Mouse (Mus musculus): ENCODE data around the gene Timm10.
"Not testable (repeated sequence)": the region's sequence is repeated elsewhere in the genome, so short reads cannot be mapped to it uniquely, and the experiment has no call there.

Timm10 gene

DNA sequence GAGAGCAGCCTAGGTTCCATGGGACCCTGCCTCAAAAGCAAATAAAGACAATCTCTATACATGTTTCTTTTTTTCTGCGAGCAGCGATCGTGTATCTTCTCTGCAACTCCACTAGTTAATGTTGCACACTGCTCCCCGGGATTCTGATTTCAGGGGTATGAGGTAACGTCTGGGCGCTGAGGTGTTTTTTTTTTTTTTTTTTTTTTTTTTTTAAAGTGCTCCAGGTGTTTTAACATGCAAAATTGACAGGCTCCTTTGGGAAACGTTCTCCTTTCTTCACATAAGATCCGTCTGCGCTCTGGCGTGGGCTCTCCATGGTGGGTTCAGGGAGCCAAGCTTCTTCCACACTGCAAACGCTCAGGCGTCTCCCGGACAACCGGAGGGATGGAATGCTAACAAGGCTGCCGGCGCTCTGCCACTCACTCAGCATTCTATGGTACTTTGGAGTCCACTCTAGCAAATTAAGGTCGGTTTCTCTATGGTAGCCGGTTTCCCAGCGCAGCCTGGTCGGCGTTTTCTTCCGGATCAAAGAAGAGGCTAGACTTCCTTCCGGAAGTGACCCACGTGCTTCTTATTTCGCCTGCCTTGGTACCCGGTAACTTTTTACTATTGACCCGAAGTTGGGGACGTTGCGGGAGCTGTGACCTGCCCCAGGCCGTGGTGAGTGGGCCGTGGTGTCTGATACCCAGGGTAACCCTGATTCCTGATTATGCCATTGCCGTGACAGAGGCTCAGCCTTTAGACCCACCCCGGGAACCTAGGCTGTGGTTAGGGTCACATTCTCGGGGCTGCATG lies at the start of gene Timm10:
Gene Timm10 (plus strand): TSS at position 510 of the 795 bp plus-strand sequence.
- peak; percentile 97 for DNase-seq (ENCODE audit: low read depth)

DNA sequence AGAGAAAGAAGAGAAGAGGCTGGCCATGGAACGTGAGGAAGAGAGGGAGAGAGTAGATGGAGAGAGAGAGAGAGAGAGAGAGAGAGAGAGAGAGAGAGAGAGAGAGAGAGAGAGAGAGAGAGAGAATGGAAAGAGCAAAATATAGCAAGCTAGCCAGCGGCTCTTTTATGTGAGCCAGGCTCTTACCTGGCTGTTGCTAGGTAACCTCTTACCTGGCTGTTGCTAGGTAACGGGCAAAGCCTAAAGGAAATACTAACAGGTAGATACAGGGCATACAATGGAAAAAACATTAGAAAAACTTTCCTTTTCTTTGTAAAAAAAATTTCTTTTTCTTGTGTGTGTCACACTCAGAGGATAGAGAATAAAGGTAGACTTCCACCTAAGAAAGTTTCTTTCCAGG lies 49.1 kb upstream of the Timm10 start:
- no peak for DNase-seq (ENCODE audit: low read depth)

GRCm38 (mm10) chr2:84779210-84779609 lies 47.6 kb upstream of the Timm10 start:
- DNase-seq (ENCODE audit: low read depth): peak; percentile 64

GRCm38 (mm10) chr2:84783315-84783714 lies 43.5 kb upstream of the Timm10 start:
- DNase-seq (ENCODE audit: low read depth): peak; percentile 69

DNA sequence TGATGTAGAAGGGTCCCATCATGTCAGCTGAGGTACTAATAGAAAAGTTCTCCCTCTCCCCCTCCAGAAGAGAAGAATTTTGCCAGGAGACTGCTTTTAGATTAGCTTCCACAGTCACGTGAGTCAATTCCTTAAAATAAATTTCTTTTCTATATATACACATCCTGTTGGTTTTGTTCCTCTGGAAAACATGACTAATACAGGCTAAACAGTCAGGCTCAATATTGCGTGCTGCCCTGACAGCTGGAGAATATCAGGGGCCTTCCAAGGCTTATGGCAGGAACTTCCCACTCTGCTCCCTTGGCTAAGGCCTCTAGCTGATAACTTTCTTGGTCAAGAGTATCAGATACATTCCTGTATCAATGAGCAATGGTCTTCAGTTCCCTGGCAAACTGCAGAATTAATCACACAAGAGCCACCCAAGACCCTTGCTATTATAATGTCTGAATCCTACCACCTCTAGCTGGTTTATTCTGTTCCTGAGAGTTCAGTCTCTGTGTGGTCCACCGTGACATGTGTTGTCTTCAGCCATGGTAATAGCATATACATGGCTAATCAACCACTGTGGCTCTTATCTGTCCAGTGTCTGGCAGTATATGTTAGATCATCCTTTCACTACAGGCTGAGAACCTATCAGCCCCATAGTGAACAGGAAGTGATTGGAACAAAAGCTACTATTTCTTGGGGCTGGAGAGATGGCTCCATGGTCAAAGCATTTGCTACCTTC lies 42.8 kb upstream of the Timm10 start:
- DNase-seq (ENCODE audit: low read depth): peak; percentile 51

DNA sequence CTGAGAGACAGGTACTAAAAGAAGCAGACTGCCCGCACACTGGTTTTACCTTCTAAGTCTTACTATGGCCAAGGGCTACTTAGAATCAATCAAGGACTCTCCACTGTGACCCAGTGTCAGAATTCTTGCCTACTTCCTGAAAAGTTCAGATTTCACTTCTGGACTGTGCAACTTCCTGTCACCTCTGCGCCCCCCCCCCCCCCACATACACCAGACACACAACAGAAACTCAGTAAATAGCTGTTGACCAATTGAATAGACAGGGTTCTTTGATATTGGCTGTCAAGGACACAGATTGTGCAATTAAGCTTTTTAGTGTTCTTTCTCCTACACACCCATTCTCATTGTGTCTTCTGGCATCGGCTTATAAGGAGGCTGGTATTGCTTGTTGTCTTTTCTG lies 38.5 kb upstream of the Timm10 start:
- no peak for DNase-seq (ENCODE audit: low read depth)

DNA sequence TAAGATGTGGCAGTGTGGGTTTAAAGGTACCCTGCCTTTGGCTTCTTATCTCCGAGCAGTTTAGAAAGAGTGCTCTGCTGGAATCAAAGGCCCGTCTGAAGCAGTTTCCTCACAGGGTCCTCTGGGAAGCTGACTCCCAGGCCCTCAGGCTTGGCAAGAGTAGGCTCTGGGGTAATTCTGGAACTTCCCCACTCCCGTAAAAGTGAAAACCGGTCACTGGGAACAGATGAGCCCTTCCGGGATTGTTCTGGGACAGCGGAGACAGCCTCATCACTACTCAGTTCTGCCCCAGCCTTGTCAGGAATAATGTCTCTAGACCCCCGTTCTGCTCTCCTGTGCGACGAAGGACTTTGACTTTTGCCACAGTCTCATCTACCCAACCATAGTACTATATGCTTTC lies 36.4 kb upstream of the Timm10 start:
- DNase-seq (ENCODE audit: low read depth): no peak

DNA sequence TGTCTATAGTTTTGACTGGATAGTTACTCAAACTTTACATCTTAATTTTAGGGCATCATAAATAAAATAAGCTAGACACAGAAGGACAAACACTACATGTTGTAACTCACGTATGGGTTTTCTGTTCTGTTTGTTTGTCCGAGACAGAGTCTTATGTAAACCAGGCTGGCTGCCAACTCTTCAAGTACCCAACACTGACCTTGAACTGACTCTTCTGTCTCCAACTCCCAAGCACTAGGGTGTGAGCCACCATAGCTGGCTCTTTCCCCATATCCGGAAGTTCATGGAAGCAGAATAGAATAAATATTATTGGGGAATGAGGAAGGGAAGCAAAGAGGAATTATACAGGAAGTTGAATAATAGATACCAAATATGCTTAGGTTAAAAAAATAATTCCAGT lies 34.3 kb upstream of the Timm10 start:
- DNase-seq (ENCODE audit: low read depth): peak; percentile 35

- no peak for DNase-seq (ENCODE audit: low read depth)
Measured at GRCm38 (mm10) chr2:84793154-84793553, 33.6 kb upstream of the Timm10 start.

- peak; percentile 73 for DNase-seq (ENCODE audit: low read depth)
Measured at GRCm38 (mm10) chr2:84793871-84794270, 32.9 kb upstream of the Timm10 start.

DNA sequence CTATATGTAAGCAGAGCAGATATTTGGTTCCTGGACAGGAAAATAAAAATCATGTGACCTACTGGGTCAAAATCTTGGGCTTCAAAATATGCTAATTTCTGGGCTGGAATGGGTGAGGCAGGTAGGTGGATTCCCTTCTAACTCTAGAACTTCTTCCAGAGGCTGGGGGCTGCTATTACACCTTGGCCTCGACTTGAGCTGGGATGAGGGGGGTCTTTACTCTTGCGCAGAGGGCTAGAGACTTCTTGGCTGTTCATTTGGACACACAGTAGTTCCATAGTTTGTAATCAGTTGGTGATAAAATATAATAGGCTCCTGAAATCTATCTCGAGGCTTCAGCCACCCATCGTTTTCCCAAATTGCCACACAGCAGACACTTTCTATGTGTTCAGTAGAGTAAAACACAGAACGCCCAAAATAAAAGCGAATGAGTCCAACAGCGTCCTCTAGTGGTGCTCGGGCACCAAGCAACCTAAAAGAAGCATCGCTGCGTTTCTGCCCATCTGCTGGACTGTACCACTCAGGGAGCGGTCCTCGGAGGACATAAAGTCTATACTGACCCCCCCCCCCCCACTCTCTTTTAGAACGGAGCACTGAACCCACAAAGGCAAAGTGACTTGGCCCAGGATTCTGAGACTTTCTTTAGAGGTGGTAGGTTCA lies 28.8 kb upstream of the Timm10 start:
- peak; percentile 85 for DNase-seq (ENCODE audit: low read depth)

DNA sequence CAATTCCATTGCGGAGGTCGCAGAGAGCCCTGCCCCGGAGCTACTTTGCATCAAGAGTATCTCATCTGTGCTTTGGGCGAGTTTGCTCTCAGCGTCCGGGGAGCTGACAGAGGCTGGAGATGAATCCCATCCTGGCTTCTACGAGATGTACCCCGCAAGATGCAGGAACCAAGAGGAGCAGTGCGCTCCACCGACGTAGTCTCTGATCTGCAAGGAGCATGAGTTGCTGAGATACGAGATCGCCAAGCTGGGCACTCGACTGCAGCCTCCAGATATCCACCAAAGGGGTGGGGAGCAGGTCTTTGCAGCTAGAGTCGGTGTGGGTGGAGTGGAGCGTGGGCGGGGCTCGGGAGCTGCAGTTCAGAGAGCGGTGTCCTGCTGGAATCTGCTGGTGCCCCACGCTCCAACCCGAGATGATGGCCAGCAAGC lies 28.3 kb upstream of the Timm10 start, which contains the start of gene Ube2l6:
Gene Ube2l6 (plus strand): TSS at position 336 of the 429 bp plus-strand sequence.
- DNase-seq (ENCODE audit: low read depth): peak; percentile 72

DNA sequence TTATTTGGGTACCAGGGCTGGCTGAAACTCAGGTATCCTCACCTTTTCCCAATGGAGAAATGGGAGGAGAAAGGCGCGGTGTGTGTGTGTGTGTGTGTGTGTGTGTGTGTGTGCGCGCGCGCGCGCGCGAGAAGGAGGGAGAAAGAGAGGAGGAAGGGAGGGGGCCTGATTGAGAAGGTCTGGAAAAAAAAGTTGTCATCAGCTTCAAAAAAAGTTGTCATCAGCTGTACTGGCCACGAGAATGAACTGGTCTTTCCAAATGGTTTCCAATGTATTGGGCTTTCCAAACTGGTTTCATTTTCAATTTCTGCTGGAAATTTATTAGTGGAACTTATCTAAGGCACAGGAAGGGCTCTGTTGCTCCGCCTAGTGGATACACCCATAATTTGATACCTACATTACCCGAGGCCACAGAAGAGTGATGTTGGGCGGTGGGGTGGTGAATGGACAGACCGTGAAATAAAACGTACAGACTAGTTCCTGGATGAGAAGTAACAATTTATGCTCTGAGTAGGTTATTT lies 27.7 kb upstream of the Timm10 start:
- peak; percentile 85 for DNase-seq (ENCODE audit: low read depth)

DNA sequence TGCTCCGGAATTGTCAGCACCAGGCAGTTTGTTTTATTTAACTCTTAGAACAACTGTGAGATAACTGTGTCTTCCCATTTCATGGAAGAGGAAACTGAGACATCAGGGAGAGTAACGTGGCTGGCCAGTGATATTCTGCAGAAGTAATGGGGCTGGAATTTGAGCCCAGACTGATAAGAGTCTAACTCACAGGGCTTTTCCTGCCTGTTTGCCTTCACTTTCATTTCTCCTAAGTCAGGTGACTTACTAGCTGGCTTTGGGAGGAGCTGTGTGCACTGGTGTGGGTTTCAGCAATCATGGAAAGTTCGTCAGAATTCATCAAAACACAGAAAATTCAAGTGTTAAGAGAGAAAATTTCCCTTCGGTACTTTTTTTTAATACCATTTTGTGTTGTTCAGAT lies 26.5 kb upstream of the Timm10 start:
- DNase-seq (ENCODE audit: low read depth): peak; percentile 63

DNA sequence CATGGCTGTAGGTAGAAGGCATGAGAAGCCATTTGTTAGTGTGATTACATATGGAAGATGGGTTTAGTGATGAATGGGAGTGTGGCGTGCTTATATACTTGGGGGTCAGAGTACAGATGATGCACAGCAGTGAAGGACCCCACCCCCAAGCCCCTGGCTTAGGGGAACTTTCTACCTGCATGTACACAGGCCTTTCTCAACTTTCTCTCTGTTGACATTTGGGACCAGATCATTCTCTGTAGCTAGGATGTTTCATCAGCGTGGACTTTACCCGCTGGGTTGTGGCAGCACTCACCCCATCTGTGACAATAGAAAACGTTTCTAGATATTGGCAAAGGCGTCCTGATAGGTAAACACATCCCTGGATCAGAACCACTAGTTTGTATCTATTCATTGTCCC lies 25.6 kb upstream of the Timm10 start:
- not testable (repeated sequence) for DNase-seq (ENCODE audit: low read depth)

DNA sequence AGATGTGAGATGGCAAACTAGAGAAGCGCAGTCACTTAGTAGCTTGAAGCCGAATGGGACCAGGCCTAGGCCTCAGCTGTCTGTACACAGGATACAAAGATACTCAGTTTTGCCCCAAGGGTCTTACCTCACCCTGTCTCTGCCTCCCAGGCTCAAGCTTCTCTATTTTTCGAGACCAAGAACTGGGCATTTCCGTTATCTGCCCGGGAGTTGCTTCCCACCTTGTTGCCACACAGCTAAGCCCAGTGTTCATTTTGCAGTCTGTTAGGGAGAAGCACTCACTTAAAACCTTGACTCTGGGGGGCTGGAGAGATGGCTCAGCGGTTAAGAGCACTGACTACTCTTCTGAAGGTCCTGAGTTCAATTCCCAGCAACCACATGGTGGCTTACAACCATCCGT lies 22.8 kb upstream of the Timm10 start:
- no peak for DNase-seq (ENCODE audit: low read depth)

DNA sequence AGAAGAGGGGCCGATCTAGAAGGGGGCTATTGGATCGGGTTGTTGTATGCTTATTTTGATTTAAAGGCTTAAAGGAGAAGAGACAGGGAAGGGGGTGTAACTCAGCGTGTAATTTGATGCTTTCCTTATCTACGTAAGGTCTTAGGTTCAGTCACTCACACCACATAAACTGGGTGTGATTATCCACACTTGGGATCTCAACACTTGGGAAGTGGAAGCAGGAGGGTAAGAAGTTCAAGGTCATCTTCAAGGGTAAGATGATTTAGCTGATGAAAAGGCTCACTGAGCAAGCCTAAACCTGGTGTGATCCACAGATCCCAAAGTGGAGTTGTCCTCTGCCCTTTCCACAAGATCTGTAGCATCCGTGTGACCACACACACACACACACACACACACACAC lies 20.3 kb upstream of the Timm10 start:
- DNase-seq (ENCODE audit: low read depth): no peak

DNA sequence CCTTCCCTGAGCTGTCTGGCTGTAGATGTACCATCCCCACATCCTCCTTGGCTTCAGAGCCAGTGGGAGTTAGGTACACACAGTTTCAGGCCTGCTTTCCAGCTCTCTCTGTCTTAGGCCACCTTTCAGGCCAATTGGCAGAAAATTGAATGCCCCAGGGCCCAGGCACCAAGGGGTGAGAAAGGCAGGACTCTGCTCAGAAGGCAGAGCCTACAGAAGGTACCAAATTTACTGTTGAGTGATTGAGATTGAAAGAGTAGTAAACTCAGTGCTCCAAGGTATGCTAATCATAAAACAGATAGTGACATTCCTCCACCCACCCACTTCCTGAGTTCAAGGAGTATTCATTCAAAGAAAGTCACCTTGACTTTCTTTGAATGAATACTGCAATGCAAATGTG lies 17.5 kb upstream of the Timm10 start:
- DNase-seq (ENCODE audit: low read depth): no peak

GRCm38 (mm10) chr2:84810526-84810885 lies 16.3 kb upstream of the Timm10 start:
- no peak for DNase-seq (ENCODE audit: low read depth)

GRCm38 (mm10) chr2:84810886-84811577 lies 15.8 kb upstream of the Timm10 start:
- peak; percentile 97 for DNase-seq (ENCODE audit: low read depth)

DNA sequence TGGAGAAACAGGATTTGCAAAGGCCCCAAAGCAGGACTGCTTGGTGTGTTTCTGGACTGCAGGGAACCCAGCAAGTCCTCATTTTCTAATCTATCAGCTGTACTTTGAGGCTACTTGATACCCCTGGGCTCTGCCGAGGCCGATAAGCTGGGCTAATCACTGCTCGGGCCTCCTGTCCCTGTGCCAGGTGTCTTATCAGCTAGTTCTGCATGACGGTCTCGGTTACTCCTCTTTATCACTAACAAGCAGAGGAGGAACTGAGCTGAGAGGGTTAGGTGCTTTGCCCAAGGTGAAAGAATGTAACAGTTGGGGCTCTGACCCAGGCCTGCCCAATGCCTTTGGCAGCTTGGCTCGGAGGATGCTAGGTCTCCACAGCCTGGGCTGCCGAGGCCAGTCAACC lies 14.9 kb upstream of the Timm10 start:
- DNase-seq (ENCODE audit: low read depth): peak; percentile 87

DNA sequence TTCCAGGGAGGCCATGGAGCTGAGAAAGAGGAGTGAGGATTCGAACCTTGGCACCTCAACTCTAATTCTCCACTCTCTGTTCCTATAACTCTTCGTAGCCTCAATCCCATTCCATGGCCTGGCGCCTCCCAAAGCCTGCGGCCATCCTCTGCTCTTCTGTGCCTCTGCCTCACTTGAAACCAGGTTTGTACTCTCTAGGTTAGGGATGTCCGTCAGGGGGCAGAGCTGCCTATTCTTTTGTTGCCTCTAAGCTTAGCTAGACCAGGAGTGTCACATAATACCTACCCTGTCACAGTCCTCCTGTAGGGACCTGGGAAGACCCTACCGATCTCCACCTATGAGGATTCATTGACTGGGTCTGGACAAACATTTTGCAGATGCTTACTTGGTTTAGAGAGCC lies 14.1 kb upstream of the Timm10 start:
- no peak for DNase-seq (ENCODE audit: low read depth)

Data from 416B (cell line).